Mouse (Mus musculus) kidney, adult 2 months (tissue): ENCODE results near the gene Cpeb1.

ENCODE experiments used
- CTCF ChIP-seq: fragments of 200-500 bp; conservative IDR thresholded peaks from 2 replicates; pipeline ENCODE4 v1.5.1; 2011; ENCODE audit warnings: low read depth, mild to moderate bottlenecking, control low read depth, low read length, moderate library complexity, mixed read lengths; ENCODE audit not compliant: insufficient read depth, insufficient read length
- POLR2A ChIP-seq: fragments of 200-500 bp; IDR thresholded peaks from one replicate; pipeline ENCODE4 v1.6.1; 2011; ENCODE audit warnings: low read depth, low read length, control low read depth

GRCm38 (mm10) chr7:81331851-81332250, 123.4 kb downstream of the Cpeb1 start:
- no peak for TF ChIP-seq CTCF
- TF ChIP-seq POLR2A: no peak
